Mouse (Mus musculus) heart, embryonic 11.5 days (tissue): ENCODE results near the gene Ciapin1. TPM values are rescaled to one million over a fixed set of nuclear protein-coding genes. Genes with fewer than 3 reads are reported as not detected.

Experiments used
- ATAC-seq: fragments of 200-750 bp; cut with Nextera tagmentation; replicated peaks from 2 replicates; pipeline ENCODE4 v1.8.0; 2017; ENCODE audit warnings: moderate library complexity; ENCODE audit not compliant: insufficient number of reproducible peaks, low FRiP score, low TSS enrichment
- H3K27ac ChIP-seq: fragments of 300-500 bp; sonication (generic); 2 replicates; pipeline ENCODE4 v1.5.1; 2014; ENCODE audit warnings: mild to moderate bottlenecking, low read depth, low read length
- H3K27me3 ChIP-seq: fragments of 300-500 bp; sonication (generic); 2 replicates; pipeline ENCODE4 v1.6.1; 2014; ENCODE audit warnings: mild to moderate bottlenecking, low read length, mixed read lengths; ENCODE audit not compliant: control insufficient read depth, insufficient read depth
- H3K36me3 ChIP-seq: fragments of 300-500 bp; sonication (generic); 2 replicates; pipeline ENCODE4 v1.6.1; 2014; ENCODE audit warnings: mild to moderate bottlenecking, low read length, moderate library complexity, mixed read lengths; ENCODE audit not compliant: control insufficient read depth, insufficient read depth
- H3K4me1 ChIP-seq: fragments of 300-500 bp; sonication (generic); 2 replicates; pipeline ENCODE4 v1.6.1; 2014; ENCODE audit warnings: low read length; ENCODE audit not compliant: control insufficient read depth, insufficient read depth
- H3K4me2 ChIP-seq: fragments of 300-500 bp; sonication (generic); 2 replicates; pipeline ENCODE4 v1.6.1; 2014; ENCODE audit warnings: mild to moderate bottlenecking, moderate library complexity
- H3K4me3 ChIP-seq: fragments of 300-500 bp; sonication (generic); 2 replicates; pipeline ENCODE4 v1.5.1; 2014; ENCODE audit warnings: low read depth, low read length
- H3K9ac ChIP-seq: fragments of 300-500 bp; sonication (generic); 2 replicates; pipeline ENCODE4 v1.6.1; 2014; ENCODE audit warnings: mild to moderate bottlenecking, low read depth, low read length, moderate library complexity
- H3K9me3 ChIP-seq: fragments of 300-500 bp; sonication (generic); replicated peaks from 2 replicates; pipeline ENCODE4 v1.6.1; 2016; ENCODE audit warnings: low read length; ENCODE audit not compliant: control insufficient read depth
- WGBS: fragments of 180-500 bp; shearing (Covaris S2); extraction: QIAGEN DNeasy Blood & Tissue Kit; methylation state at CpG from one replicate; pipeline ENCODE4 v1.1.7; 2014; ENCODE audit not compliant: insufficient replicate concordance; 5-methylcytosine and 5-hydroxymethylcytosine counted together
- polyA plus RNA-seq: library from polyadenylated mRNA; unstranded; fragments of >200 nt; fragmentation: Nextera tagmentation; extraction: Ambion mirVana; gene quantifications from 2 replicates; pipeline ENCODE4 v1.2.1, GENCODE M21; 2014

Gene Ciapin1
- polyA plus RNA-seq, 1 experiment from 2014 or later: 97.0 TPM

- H3K4me1 ChIP-seq: peaks cover 33% of the 10 kb centered on the region
- no peaks in the 10 kb centered on the region for H3K27me3 ChIP-seq
- no peaks in the 10 kb centered on the region for H3K9me3 ChIP-seq
- no peak overlapping the region for H3K27ac ChIP-seq
- 50% methylated on average over 7 of the region's 7 CpGs for WGBS
- no peaks in the 10 kb centered on the region for H3K36me3 ChIP-seq
- H3K4me3 ChIP-seq: no peak overlapping the region; the same call in 1 of the 2 replicates
- no peak for ATAC-seq
- peak overlapping the region; percentile 30 for H3K4me2 ChIP-seq
- no peak overlapping the region for H3K9ac ChIP-seq
Measured at GRCm38 (mm10) chr8:94781155-94781837, 56.9 kb downstream of the Ciapin1 start.

DNA sequence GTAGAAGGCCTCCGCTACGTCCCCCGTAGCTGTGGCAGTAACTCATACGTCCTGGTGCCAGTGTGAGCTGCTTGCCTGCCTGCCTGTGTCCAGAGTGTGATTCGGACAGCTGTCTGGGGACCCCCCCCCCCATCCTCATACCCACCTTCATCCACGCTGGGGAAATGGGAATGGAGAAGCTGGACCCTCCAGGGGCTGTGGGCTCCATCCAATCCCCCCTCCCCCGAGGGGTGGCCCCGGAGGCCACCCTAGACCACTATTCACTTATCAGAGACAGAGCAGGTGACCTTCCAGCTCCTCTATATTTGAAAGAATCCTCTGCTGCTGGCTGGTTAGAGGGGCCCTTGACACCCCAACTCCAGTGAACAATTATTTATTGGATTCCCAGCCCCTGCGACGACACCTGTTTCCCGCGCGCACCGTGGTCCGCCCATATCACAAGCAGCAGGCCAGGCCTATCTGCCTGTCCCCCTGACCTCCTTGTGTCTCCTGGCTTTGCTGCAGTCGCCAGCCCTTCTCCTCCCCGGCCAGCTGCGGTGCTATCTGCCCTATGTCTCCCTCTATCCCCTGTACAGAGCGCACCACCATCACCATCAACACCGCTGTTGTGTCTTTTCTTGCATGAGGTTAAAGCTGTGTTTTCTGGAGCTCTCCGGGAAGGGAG is 57.5 kb downstream of the Ciapin1 start:
- H3K4me1 ChIP-seq: peaks cover 33% of the 10 kb centered on the region
- no peak overlapping the region for H3K4me2 ChIP-seq
- H3K36me3 ChIP-seq: no peaks in the 10 kb centered on the region
- WGBS: 59% methylated on average over 21 of the region's 21 CpGs
- H3K27ac ChIP-seq: no peak overlapping the region
- no peaks in the 10 kb centered on the region for H3K9me3 ChIP-seq
- ATAC-seq: no peak
- H3K27me3 ChIP-seq: peaks cover 3% of the 10 kb centered on the region; the same call in 1 of the 2 replicates
- no peak overlapping the region for H3K9ac ChIP-seq
- H3K4me3 ChIP-seq: no peak overlapping the region

GRCm38 (mm10) chr8:94779534-94780294 is 58.4 kb downstream of the Ciapin1 start:
- Histone ChIP-seq H3K9me3 (no peaks in the 10 kb centered on the region), H3K9ac (no peak overlapping the region), H3K4me1 (peaks cover 33% of the 10 kb centered on the region), H3K4me3 (no peak overlapping the region), H3K4me2 (no peak overlapping the region), H3K36me3 (no peaks in the 10 kb centered on the region), H3K27me3 (peaks cover 5% of the 10 kb centered on the region; the same call in 1 of the 2 replicates), H3K27ac (no peak overlapping the region)
- 92% methylated on average over 16 of the region's 16 CpGs for WGBS
- ATAC-seq: no peak

DNA sequence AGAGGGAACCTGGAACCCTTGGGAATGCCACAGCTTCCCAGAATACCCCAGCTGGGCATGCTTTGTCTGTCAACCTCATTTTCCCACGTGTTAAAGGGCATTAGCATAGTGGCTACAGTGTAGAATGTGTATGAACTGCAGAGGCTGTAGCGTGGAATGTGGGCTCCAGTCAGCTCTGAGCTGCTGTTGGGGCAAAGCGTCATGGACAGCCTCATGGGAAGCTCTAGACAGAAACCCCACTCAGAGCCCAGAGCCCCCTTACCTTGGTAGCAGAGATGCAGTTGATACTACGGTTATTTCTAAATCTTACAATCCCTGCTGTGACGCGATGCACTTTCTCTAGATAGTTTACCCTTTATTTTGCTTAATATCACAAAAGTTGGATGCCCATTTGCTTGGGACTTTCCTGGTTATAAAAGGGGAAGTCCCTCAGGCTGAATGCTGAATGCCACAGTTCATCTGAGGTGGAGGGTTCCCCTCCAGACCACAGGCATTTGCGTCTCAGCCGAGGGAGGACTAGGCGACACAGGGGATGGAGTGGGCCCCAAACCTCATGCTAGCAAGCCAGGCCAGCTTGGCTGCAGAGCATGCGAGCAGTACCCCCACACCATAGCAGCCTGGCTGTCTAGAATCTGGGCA is 59.1 kb downstream of the Ciapin1 start:
- Histone ChIP-seq H3K36me3 (no peaks in the 10 kb centered on the region), H3K4me1 (peaks cover 30% of the 10 kb centered on the region), H3K27me3 (peaks cover 12% of the 10 kb centered on the region; the same call in 1 of the 2 replicates), H3K9ac (no peak overlapping the region), H3K27ac (no peak overlapping the region), H3K9me3 (no peaks in the 10 kb centered on the region), H3K4me2 (peak overlapping the region; percentile 0; the same call in 1 of the 2 replicates), H3K4me3 (no peak overlapping the region)
- ATAC-seq: no peak
- 68% methylated on average over 10 of the region's 10 CpGs for WGBS

- Histone ChIP-seq H3K36me3 (no peaks in the 10 kb centered on the region), H3K9ac (no peak overlapping the region), H3K4me2 (peak overlapping the region; percentile 25; the same call in 1 of the 2 replicates), H3K4me3 (no peak overlapping the region), H3K9me3 (no peaks in the 10 kb centered on the region), H3K4me1 (peaks cover 28% of the 10 kb centered on the region), H3K27me3 (peaks cover 17% of the 10 kb centered on the region), H3K27ac (peak overlapping the region; percentile 68)
- 46% methylated on average over 5 of the region's 5 CpGs for whole genome bisulfite sequencing
- ATAC-seq: 0 out of 2 replicates have a peak, but pooled peaks have one; percentile 33
Measured at GRCm38 (mm10) chr8:94778473-94778872, 59.7 kb downstream of the Ciapin1 start.

GRCm38 (mm10) chr8:94778036-94778435 is 60.1 kb downstream of the Ciapin1 start:
- no peaks in the 10 kb centered on the region for H3K36me3 ChIP-seq
- peak; percentile 55 for ATAC-seq
- no peak overlapping the region; the same call in 1 of the 2 replicates for H3K9ac ChIP-seq
- H3K4me3 ChIP-seq: no peak overlapping the region
- H3K4me1 ChIP-seq: peaks cover 28% of the 10 kb centered on the region
- WGBS: 29% methylated on average over 10 of the region's 10 CpGs
- H3K9me3 ChIP-seq: no peaks in the 10 kb centered on the region
- H3K27me3 ChIP-seq: peaks cover 22% of the 10 kb centered on the region
- H3K27ac ChIP-seq: peak overlapping the region; percentile 68
- H3K4me2 ChIP-seq: peak overlapping the region; percentile 25; the same call in 1 of the 2 replicates

DNA sequence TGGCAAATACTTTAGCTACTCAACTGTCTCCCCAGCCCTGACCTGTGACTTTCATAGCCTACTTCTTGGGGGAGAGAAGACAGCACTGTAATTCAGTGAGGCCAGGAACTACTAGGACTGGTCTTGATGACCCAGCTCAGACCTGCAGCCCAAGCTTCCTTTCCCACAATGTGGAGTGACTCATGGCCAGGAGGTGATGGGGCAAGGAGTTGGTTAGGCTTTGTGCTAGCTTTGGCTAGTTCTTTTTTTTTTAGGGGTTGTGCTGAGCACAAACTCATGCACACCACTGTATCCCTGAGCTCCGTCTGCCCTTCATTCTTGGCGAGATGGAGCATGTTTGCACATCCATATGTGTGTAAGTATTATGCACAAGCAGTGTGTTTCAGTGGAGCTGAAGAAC is 61.8 kb downstream of the Ciapin1 start:
- Histone ChIP-seq H3K4me2 (no peak overlapping the region), H3K4me1 (peaks cover 32% of the 10 kb centered on the region), H3K27ac (no peak overlapping the region), H3K9ac (no peak overlapping the region), H3K9me3 (no peaks in the 10 kb centered on the region), H3K4me3 (no peak overlapping the region), H3K27me3 (peaks cover 38% of the 10 kb centered on the region), H3K36me3 (no peaks in the 10 kb centered on the region)
- WGBS: 75% methylated on average over 2 of the region's 2 CpGs
- no peak for ATAC-seq

- H3K4me2 ChIP-seq: no peak overlapping the region
- no peak overlapping the region for H3K27ac ChIP-seq
- no peak overlapping the region for H3K4me3 ChIP-seq
- peaks cover 50% of the 10 kb centered on the region for H3K27me3 ChIP-seq
- 81% methylated on average over 1 of the region's 1 CpGs for WGBS
- no peak overlapping the region for H3K9ac ChIP-seq
- no peaks in the 10 kb centered on the region for H3K9me3 ChIP-seq
- peaks cover 29% of the 10 kb centered on the region for H3K4me1 ChIP-seq
- no peaks in the 10 kb centered on the region for H3K36me3 ChIP-seq
- no peak for ATAC-seq
Measured at GRCm38 (mm10) chr8:94774601-94775000, 63.6 kb downstream of the Ciapin1 start.
